Mouse (Mus musculus) kidney, postnatal 0 days (tissue): ENCODE results near the gene Gosr2. TPM values are rescaled to one million over a fixed set of nuclear protein-coding genes. Genes with fewer than 3 reads are reported as not detected.

Experiments used
- ATAC-seq: fragments of 200-750 bp; cut with Nextera tagmentation; replicated peaks from 2 replicates; pipeline ENCODE4 v1.8.0; 2017; ENCODE audit warnings: low read depth, moderate number of reproducible peaks, moderate TSS enrichment, moderate library complexity; ENCODE audit not compliant: low FRiP score
- DNase-seq: peaks from one replicate; pipeline ENCODE4 v3.0.0-alpha.2; 2016; ENCODE audit warnings: low spot score
- H3K27ac ChIP-seq: fragments of 300-500 bp; sonication (generic); 2 replicates; pipeline ENCODE4 v1.5.1; 2014; ENCODE audit warnings: mild to moderate bottlenecking
- H3K27me3 ChIP-seq: fragments of 300-500 bp; sonication (generic); 2 replicates; pipeline ENCODE4 v1.6.1; 2014; ENCODE audit warnings: low read length, mixed read lengths; ENCODE audit not compliant: insufficient read depth
- H3K36me3 ChIP-seq: fragments of 300-500 bp; sonication (generic); 2 replicates; pipeline ENCODE4 v1.6.1; 2014; ENCODE audit warnings: low read length, mixed read lengths; ENCODE audit not compliant: insufficient read depth
- H3K4me1 ChIP-seq: fragments of 300-500 bp; sonication (generic); replicated peaks from 2 replicates; pipeline ENCODE4 v1.6.1; 2014; ENCODE audit warnings: antibody characterized with exemption, low read length, mixed read lengths; ENCODE audit not compliant: insufficient read depth
- H3K4me2 ChIP-seq: fragments of 300-500 bp; sonication (generic); 2 replicates; pipeline ENCODE4 v1.6.1; 2014; ENCODE audit warnings: mild to moderate bottlenecking, low read length, moderate library complexity, mixed read lengths
- H3K4me3 ChIP-seq: fragments of 300-500 bp; sonication (generic); replicated peaks from 2 replicates; pipeline ENCODE4 v1.5.1; 2014; ENCODE audit warnings: low read depth, low read length
- H3K9ac ChIP-seq: fragments of 300-500 bp; sonication (generic); 2 replicates; pipeline ENCODE4 v1.6.1; 2014; ENCODE audit warnings: low read depth, low read length
- H3K9me3 ChIP-seq: fragments of 300-500 bp; sonication (generic); replicated peaks from 2 replicates; pipeline ENCODE4 v1.6.1; 2016; ENCODE audit warnings: low read length, inconsistent platforms, mixed read lengths
- CTCF ChIP-seq: IDR thresholded peaks from 2 replicates; pipeline ENCODE4 v1.5.1; 2016; ENCODE audit warnings: antibody characterized with exemption, low read depth, mild to moderate bottlenecking, moderate library complexity
- WGBS: fragments of 180-500 bp; shearing (Covaris S2); extraction: QIAGEN DNeasy Blood & Tissue Kit; methylation state at CpG from one replicate; pipeline ENCODE4 v1.1.7; 2014; 5-methylcytosine and 5-hydroxymethylcytosine counted together
- polyA plus RNA-seq: library from polyadenylated mRNA; unstranded; fragments of >200 nt; fragmentation: Nextera tagmentation; extraction: Ambion mirVana; gene quantifications from 2 replicates; pipeline ENCODE4 v1.2.1, GENCODE M21; 2015

The Gosr2 gene
- polyA plus RNA-seq, 1 experiment from 2014 or later, result 87.0 TPM

GRCm38 (mm10) chr11:103627453-103627852 lies 70.2 kb downstream of the Gosr2 start:
- Histone ChIP-seq H3K36me3 (no peaks in the 10 kb centered on the region), H3K9ac (no peak overlapping the region), H3K27ac (no peak overlapping the region), H3K9me3 (no peaks in the 10 kb centered on the region), H3K4me3 (no peak overlapping the region), H3K4me2 (no peak overlapping the region), H3K4me1 (no peaks in the 10 kb centered on the region), H3K27me3 (no peaks in the 10 kb centered on the region)
- no peak for TF ChIP-seq CTCF
- 80% methylated on average over 23 of the region's 23 CpGs for WGBS
- no peak for DNase-seq
- no peak for ATAC-seq

Other genes starting within 250 kb of the Gosr2 start
- gene Lrrc37a, start 193.3 kb downstream of the Gosr2 start, polyA plus RNA-seq, result not detected in 2 replicates
- not detected in 2 replicates for gene Gm884, start 76.8 kb downstream of the Gosr2 start, polyA plus RNA-seq
- not detected in 2 replicates for gene Lyzl6, start 59.0 kb downstream of the Gosr2 start, polyA plus RNA-seq
- 0.14 TPM in 1 of 2 replicates, not detected in the other for gene Rprml, start 48.3 kb downstream of the Gosr2 start, polyA plus RNA-seq
- 10.4 and 12.5 TPM in 2 replicates for gene Wnt9b, start 51.9 kb upstream of the Gosr2 start, polyA plus RNA-seq
- gene Wnt3, start 76.3 kb upstream of the Gosr2 start, polyA plus RNA-seq, result 0.05 and 0.06 TPM in 2 replicates